Mouse (Mus musculus) liver, embryonic 14 days (tissue): Measurements from ENCODE around the gene Aadacl2. TPM values are rescaled to one million over a fixed set of nuclear protein-coding genes. Genes with fewer than 3 reads are reported as not detected.

ENCODE experiments used
- polyA plus RNA-seq: library from polyadenylated mRNA; depleted of rRNA; stranded (reverse); fragments of >200 nt; gene quantifications from 2 replicates; pipeline ENCODE4 v1.2.3, GENCODE M21; 2012; rRNA removed

Gene Aadacl2
- not detected in 2 replicates for polyA plus RNA-seq

DNA sequence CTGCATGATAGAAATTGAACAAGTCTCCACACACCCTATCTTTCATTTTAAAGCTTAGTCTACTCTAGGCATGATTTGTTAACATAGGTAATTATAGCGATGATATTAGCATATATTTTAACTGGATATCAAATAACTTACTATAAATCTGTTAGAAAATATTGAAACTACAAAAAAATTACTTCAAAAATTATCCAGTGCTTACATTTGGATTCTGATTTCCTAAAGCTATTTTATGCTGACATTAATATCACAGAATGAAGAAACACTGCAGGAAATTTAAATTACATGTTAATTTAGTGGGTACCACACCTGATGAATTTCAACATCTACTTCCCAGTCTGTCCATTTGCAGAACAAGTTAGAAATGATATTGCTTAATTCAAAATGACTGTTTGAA, at the start of gene Aadacl2:
Aadacl2 (plus strand) TSS at position 301 of the 400 bp plus-strand sequence.

DNA sequence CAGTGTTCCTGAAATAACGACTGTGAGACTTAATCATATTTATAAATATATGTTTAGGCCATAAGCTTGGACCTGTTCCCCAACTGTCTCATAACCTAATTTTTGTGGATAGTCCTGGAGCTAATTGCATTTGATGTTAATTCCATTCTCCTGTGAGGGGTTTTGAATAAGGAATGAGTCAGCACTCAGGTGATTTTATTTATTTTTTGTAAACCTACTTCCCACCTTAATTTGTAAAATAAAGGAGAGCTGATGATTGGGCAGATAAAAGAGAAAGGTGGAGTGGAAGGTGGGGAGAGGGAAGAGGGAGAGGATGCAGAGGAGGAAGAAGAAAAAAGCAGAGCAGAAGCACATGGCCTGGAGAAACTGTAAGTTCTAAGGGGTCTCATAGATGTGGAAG, 18.9 kb downstream of the Aadacl2 start, which contains the start of gene Aadac:
Aadac (plus strand) TSS at position 301 of the 400 bp plus-strand sequence.

Other genes starting within 250 kb of the Aadacl2 start
- gene Gm8298, start 145.7 kb upstream of the Aadacl2 start, polyA plus RNA-seq: not detected in 2 replicates
- not detected in 2 replicates for gene C130079G13Rik, start 81.5 kb upstream of the Aadacl2 start, polyA plus RNA-seq
- 102 and 120 TPM in 2 replicates for gene Aadac, start 19.0 kb downstream of the Aadacl2 start, polyA plus RNA-seq
- gene Sucnr1, start 75.1 kb downstream of the Aadacl2 start, polyA plus RNA-seq: 0.06 and 0.07 TPM in 2 replicates